Mouse (Mus musculus) heart, postnatal 0 days (tissue): ENCODE measurements around the gene Pygm. TPM values are rescaled to one million over a fixed set of nuclear protein-coding genes. Genes with fewer than 3 reads are reported as not detected.

Experiments used
- ATAC-seq: fragments of 200-750 bp; cut with Nextera tagmentation; 2 replicates; pipeline ENCODE4 v1.8.0; 2017; ENCODE audit warnings: low read depth, moderate number of reproducible peaks, moderate library complexity; ENCODE audit not compliant: insufficient read depth
- DNase-seq: peaks from one replicate; pipeline ENCODE4 v3.0.0-alpha.2; 2016; ENCODE audit warnings: low spot score
- H3K27ac ChIP-seq: fragments of 300-500 bp; sonication (generic); 2 replicates; pipeline ENCODE4 v1.5.1; 2014; ENCODE audit warnings: low read depth, mild to moderate bottlenecking
- H3K27me3 ChIP-seq: fragments of 300-500 bp; sonication (generic); 2 replicates; pipeline ENCODE4 v1.6.1; 2014; ENCODE audit warnings: low read length, mixed read lengths; ENCODE audit not compliant: control insufficient read depth, insufficient read depth
- H3K36me3 ChIP-seq: fragments of 300-500 bp; sonication (generic); replicated peaks from 2 replicates; pipeline ENCODE4 v1.6.1; 2014; ENCODE audit warnings: low read length, mixed read lengths; ENCODE audit not compliant: control insufficient read depth, insufficient read depth
- H3K4me1 ChIP-seq: fragments of 300-500 bp; sonication (generic); 2 replicates; pipeline ENCODE4 v1.6.1; 2014; ENCODE audit warnings: antibody characterized with exemption; ENCODE audit not compliant: control insufficient read depth, insufficient read depth
- H3K4me2 ChIP-seq: fragments of 300-500 bp; sonication (generic); 2 replicates; pipeline ENCODE4 v1.6.1; 2014; ENCODE audit warnings: low read depth, mild to moderate bottlenecking, low read length, moderate library complexity
- H3K4me3 ChIP-seq: fragments of 300-500 bp; sonication (generic); 2 replicates; pipeline ENCODE4 v1.5.1; 2014; ENCODE audit warnings: low read depth, low read length
- H3K9ac ChIP-seq: fragments of 300-500 bp; sonication (generic); replicated peaks from 2 replicates; pipeline ENCODE4 v1.6.1; 2014; ENCODE audit warnings: low read depth, low read length, mixed read lengths
- H3K9me3 ChIP-seq: fragments of 300-500 bp; sonication (generic); replicated peaks from 2 replicates; pipeline ENCODE4 v1.6.1; 2016; ENCODE audit warnings: low read length; ENCODE audit not compliant: control insufficient read depth
- CTCF ChIP-seq: IDR thresholded peaks from 2 replicates; pipeline ENCODE4 v1.5.1; 2016; ENCODE audit warnings: antibody characterized with exemption, control low read depth, low read depth
- EP300 ChIP-seq: IDR thresholded peaks from 2 replicates; pipeline ENCODE4 v1.6.1; 2016; ENCODE audit warnings: antibody characterized with exemption, low read depth
- WGBS: fragments of 180-500 bp; shearing (Covaris S2); extraction: QIAGEN DNeasy Blood & Tissue Kit; methylation state at CpG from one replicate; pipeline ENCODE4 v1.1.7; 2014; 5-methylcytosine and 5-hydroxymethylcytosine counted together
- polyA plus RNA-seq: library from polyadenylated mRNA; unstranded; fragments of >200 nt; fragmentation: Nextera tagmentation; extraction: Ambion mirVana; gene quantifications from 2 replicates; pipeline ENCODE4 v1.2.1, GENCODE M21; 2015
- total RNA-seq: library from RNA; depleted of rRNA; stranded (reverse); fragments of >200 nt; gene quantifications from 2 replicates; pipeline ENCODE4 v1.2.3, GENCODE M21; 2014; ENCODE audit warnings: low replicate concordance

Pygm gene
- total and polyA plus RNA-seq, 2 experiments from 2014 or later: 400 to 487 TPM

- 87% methylated on average over 5 of the region's 5 CpGs for WGBS
- H3K36me3 ChIP-seq: peaks cover 40% of the 10 kb centered on the region
Observed at GRCm38 (mm10) chr19:6396237-6396636, 12.0 kb downstream of the Pygm start.

GRCm38 (mm10) chr19:6397582-6398249, 13.5 kb downstream of the Pygm start:
- TF ChIP-seq EP300 (no peak), CTCF (no peak)
- Histone ChIP-seq H3K9ac (no peak overlapping the region), H3K27me3 (no peaks in the 10 kb centered on the region), H3K27ac (peak overlapping the region; percentile 52; the same call in 1 of the 2 replicates), H3K4me3 (no peak overlapping the region), H3K4me2 (peak overlapping the region; percentile 99; the same call in 1 of the 2 replicates), H3K36me3 (peaks cover 25% of the 10 kb centered on the region), H3K4me1 (peaks cover 26% of the 10 kb centered on the region), H3K9me3 (no peaks in the 10 kb centered on the region)
- WGBS: 81% methylated on average over 22 of the region's 22 CpGs
- ATAC-seq (no peak), DNase-seq (no peak)

More at GRCm38 (mm10) chr19:6396237-6396636, 12.0 kb downstream of the Pygm start:
- Histone ChIP-seq H3K4me2 (no peak overlapping the region), H3K9ac (no peak overlapping the region), H3K4me3 (no peak overlapping the region), H3K27me3 (no peaks in the 10 kb centered on the region), H3K27ac (no peak overlapping the region), H3K4me1 (peaks cover 21% of the 10 kb centered on the region), H3K9me3 (no peaks in the 10 kb centered on the region)
- DNase-seq: no peak
- no peak for ATAC-seq
- TF ChIP-seq EP300 (no peak), CTCF (no peak)

- Histone ChIP-seq H3K9me3 (no peaks in the 10 kb centered on the region), H3K36me3 (peaks cover 16% of the 10 kb centered on the region), H3K9ac (peak overlapping the region; percentile 73; the same call in 1 of the 2 replicates), H3K27me3 (no peaks in the 10 kb centered on the region), H3K4me1 (peaks cover 26% of the 10 kb centered on the region), H3K27ac (peak overlapping the region; percentile 61), H3K4me2 (peak overlapping the region; percentile 99), H3K4me3 (peak overlapping the region; percentile 71)
- TF ChIP-seq CTCF (no peak), EP300 (no peak)
- under 1% methylated on average over 39 of the region's 39 CpGs for WGBS
- ATAC-seq (peak; percentile 57), DNase-seq (peak; percentile 46)
Observed at GRCm38 (mm10) chr19:6398447-6399284, 14.5 kb downstream of the Pygm start.

- Histone ChIP-seq H3K36me3 (peaks cover 10% of the 10 kb centered on the region), H3K27ac (peak within 1 kb of the TSS; percentile 61), H3K9me3 (no peaks in the 10 kb centered on the region), H3K4me3 (peak within 1 kb of the TSS; percentile 71), H3K9ac (peak within 1 kb of the TSS; percentile 73), H3K27me3 (no peaks in the 10 kb centered on the region), H3K4me1 (peaks cover 26% of the 10 kb centered on the region), H3K4me2 (peak within 1 kb of the TSS; percentile 99)
- no peak for TF ChIP-seq CTCF
- peak; percentile 69 for TF ChIP-seq EP300
- DNase-seq (peak; percentile 39), ATAC-seq (peak; percentile 6; the same call in 1 of the 2 replicates)
- 1% methylated on average over 61 of the region's 87 CpGs for WGBS
Observed at GRCm38 (mm10) chr19:6399285-6400095, 15.3 kb downstream of the Pygm start, which contains the start of gene Rasgrp2. Rasgrp2 (plus strand) TSS chr19:6399340.
